Mouse (Mus musculus) brown adipose tissue, adult 24 weeks (tissue): ENCODE measurements at regions not wholly inside any gene's neighbourhood (a gene's known extent, or its start where the extent isn't known, plus 50 kb on each side); places are given as distances from the start of the nearest gene placed in this dataset.

Experiments used
- H3K27ac ChIP-seq: fragments of 200-500 bp; replicated peaks from 2 replicates; pipeline ENCODE4 v1.5.1; 2012; ENCODE audit warnings: low read depth, mild to moderate bottlenecking, low read length
- H3K4me1 ChIP-seq: fragments of 200-500 bp; 2 replicates; pipeline ENCODE4 v1.6.1; 2012; ENCODE audit warnings: low read length, mixed read lengths; ENCODE audit not compliant: control insufficient read depth, insufficient read depth, insufficient read length
- H3K4me3 ChIP-seq: fragments of 200-500 bp; 2 replicates; pipeline ENCODE4 v1.5.1; 2012; ENCODE audit warnings: low read depth, mild to moderate bottlenecking, low read length, moderate library complexity; ENCODE audit not compliant: insufficient read depth

DNA sequence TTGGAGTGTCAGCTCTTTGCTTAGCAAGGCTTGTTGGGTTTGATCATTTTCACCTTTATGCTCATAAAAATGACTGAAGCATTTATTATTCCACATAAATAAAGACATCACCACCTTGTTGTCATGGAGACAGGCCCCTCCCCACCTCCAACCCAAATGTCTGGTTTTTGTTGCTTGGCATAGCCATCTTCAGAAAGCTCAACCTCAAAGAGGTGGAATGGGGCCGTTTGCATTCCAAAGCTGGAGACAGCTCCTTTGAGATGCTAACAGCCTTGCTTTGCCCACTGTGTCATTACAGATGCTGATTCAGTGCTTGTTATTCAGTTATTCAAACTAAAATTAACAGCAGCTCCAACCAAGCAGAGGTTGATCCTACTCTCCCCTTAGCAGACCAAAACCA is 51.9 kb upstream of the Lgalsl start:
- Histone ChIP-seq H3K4me1 (no peaks in the 10 kb centered on the region), H3K4me3 (no peak overlapping the region), H3K27ac (no peak overlapping the region)

DNA sequence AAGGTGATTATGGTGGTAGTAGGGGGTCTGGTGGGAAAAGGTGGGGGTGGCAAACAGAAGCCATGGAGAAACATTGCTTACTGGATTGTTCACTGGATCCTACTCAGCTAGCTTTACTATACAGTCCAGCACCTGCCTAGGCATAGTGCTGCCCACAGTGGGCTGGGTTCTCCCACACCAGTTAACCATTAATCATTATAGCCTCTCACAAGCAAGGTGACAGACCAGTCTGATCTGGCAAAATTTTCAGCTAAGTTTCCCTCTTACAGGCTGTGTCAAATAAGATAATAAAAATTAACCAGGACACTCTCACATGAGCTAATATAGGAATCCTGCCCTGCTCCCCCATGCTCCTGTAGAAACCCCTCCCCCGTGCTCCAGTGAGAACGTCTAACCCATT is 53.1 kb upstream of the Lgalsl start:
- no peaks in the 10 kb centered on the region for H3K4me1 ChIP-seq
- H3K27ac ChIP-seq, result no peak overlapping the region
- H3K4me3 ChIP-seq, result no peak overlapping the region

DNA sequence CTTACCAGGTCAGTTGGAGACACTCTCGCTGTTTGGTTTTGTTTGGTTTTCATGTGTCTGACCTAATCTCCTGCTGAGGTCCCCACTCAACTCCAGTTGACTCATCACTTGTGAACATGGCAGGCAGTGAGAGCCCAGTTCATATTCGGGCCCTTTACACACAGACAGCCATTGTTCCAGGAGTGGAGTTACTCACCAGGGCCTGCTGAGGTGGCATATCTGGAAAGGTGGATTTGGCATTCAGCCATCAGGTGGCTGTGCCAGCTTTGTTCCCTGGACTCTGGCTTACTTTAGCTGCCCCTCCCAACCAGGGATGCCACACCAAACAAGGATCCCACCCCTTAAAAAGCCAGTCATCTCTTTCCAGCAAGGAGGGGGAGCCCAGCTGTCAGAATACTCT is 56.2 kb upstream of the Lgalsl start:
- Histone ChIP-seq H3K27ac (no peak overlapping the region), H3K4me1 (no peaks in the 10 kb centered on the region), H3K4me3 (no peak overlapping the region)

DNA sequence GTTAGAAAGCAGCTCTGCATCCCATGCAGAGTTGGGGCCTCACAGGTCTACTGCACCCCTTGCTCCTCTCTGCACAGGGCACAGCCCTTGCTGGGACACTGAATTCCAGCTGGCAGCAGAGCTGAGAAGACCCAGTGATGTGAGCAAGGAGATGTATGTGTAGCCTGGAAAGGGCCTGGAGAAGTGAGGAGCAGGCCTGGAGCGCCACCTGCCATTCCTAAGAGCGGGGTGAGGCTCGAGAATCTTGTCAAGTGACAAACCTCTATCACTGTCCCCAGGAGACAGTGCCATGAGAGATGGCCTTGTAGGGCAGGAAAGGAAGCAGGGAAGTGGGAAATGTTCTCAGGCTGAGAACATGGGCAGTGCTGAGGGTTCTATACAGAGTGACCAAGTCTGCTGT is 59.6 kb upstream of the Lgalsl start:
- Histone ChIP-seq H3K4me1 (no peaks in the 10 kb centered on the region), H3K4me3 (no peak overlapping the region), H3K27ac (no peak overlapping the region)

DNA sequence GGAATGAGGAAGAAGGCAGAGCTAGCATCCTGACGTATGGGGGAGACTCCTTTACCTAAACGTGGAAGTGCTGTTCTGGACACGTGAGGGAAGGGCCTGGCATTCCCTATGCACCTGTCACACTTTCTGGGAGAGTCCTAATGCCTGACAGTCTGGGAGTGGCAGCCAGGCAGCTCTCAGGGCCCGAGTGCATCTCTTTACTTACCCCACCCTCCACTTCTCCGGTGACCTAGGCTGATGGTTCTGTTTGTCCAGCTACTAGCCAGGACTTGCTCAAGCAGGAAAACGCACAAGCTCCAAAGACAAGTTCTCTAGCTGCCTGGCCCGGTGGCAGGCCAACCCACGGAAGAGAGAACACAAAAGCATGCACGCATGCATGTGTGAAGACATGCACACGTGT is 60.9 kb upstream of the Lgalsl start:
- Histone ChIP-seq H3K27ac (no peak overlapping the region), H3K4me3 (no peak overlapping the region), H3K4me1 (peaks cover 4% of the 10 kb centered on the region; the same call in 1 of the 2 replicates)

DNA sequence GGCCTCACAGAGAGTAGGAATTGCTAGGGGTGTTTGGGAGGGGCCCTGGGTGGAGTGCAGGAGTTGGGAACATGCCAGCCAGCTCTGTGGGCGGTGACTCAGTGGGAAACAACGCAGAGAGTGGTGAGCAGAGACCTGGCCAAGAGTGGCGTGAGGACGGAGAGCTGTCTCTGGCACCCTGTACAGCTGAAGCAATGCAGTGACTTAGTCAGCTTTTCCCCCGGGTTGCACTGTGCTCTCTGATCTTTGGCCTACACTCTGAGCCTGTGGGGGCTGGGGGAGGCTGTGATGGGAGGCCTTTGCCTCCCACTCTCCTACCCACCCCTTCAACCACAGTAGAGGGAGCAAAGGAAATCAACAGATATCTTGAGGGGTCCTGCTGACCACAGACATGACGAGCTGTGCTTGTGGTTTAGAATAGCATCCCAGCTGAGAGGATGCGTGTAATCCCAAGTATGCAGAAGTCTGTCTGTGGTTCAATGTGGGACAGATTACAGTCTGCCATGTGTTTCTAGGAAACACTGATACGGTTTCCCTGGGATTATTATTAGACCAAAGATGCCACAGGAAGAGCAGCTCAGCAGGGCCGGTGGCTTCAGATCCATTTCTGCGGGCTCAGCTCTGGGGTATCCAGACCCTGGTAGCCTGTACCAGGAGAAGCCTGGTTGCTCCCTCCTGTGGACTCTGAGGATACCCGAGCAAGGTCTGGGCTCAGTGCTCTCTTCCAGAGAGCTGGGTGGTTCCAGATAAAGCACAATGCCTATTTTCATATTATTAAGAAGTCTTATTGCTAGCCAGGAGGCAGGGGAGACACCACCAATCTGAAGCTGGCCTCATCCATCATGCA is 65.6 kb upstream of the Lgalsl start:
- Histone ChIP-seq H3K4me1 (peaks cover 18% of the 10 kb centered on the region), H3K4me3 (no peak overlapping the region), H3K27ac (peak overlapping the region; percentile 40)

DNA sequence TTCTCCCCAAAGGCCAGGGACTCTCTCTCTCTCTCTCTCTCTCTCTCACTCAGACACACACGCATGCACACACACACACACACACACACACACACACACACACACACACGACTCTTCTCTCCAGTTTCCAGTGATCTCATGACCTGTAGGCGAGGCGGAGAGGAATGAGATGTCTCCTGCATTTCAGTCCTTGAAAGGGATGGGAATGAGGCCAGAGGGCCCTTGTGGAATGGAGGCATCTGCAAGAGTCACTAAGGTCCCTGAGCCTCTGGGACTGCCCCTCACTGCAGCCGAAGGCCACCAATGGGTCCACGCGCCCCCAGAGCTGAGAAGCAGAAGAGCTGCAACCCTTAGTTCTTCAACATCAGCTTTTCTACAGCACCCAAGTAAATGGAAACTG is 66.6 kb upstream of the Lgalsl start:
- Histone ChIP-seq H3K4me3 (no peak overlapping the region), H3K27ac (peak overlapping the region; percentile 5; the same call in 1 of the 2 replicates), H3K4me1 (peaks cover 22% of the 10 kb centered on the region)

DNA sequence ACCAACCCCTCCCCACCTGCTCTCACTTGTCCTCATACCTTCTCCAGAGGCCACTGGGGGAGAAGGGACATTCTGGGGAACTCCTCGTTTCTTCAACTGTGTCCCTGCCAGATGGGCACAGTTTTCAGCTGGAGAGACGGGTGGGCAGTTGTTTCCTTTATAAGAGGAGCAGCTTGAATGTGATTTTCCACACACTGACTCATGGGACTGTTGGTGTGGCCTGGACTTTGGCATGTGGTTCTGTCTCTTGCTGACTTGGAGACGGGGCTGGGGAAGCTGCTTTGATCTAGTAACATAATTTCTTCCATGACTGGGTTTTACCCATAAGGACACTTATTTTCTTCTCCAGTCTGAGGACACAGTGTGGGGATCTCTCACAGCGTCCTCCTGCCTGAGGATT is 67.7 kb upstream of the Lgalsl start:
- peak overlapping the region; percentile 20 for H3K27ac ChIP-seq
- peaks cover 22% of the 10 kb centered on the region for H3K4me1 ChIP-seq
- no peak overlapping the region for H3K4me3 ChIP-seq

DNA sequence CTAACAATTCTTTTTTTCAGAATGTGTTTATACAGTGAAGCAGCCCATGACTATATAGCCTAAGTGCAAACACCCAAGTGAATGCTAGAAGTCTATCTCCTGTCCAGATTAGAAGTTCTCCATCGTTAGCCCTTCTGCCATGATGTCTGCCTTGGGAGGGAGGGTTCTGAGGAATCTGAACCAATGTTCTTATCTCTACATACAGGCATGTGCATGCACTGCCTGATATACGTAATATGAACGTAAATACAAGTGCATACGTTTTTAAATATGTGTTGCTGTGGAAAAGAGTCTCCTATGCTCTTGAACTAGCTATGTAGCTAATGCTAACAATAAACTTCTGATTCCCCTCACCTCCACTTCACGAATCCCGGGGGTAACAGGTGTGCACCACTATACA is 68.9 kb upstream of the Lgalsl start:
- Histone ChIP-seq H3K4me3 (no peak overlapping the region), H3K4me1 (peaks cover 22% of the 10 kb centered on the region), H3K27ac (no peak overlapping the region)

DNA sequence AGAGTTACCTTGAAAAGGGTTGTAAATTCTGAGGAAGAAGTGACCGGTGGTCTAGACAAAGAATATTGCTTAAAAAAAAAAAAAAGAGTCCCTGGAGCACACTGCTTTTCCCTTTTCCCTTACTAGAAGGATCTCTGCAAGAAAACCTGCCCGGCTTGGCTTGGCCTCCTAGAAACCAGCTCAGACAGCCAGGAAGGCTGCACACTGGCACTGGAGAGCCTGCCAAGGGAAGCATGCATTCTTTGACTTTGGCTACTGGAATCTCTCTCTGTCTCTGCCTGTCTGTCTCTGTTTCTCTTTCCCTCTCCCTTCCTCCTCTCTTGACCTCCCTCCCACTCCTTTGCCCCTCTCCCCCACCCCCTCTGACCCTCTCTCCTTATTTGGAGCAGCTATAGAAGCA is 71.1 kb upstream of the Lgalsl start:
- Histone ChIP-seq H3K4me1 (peaks cover 17% of the 10 kb centered on the region), H3K4me3 (no peak overlapping the region), H3K27ac (no peak overlapping the region)

DNA sequence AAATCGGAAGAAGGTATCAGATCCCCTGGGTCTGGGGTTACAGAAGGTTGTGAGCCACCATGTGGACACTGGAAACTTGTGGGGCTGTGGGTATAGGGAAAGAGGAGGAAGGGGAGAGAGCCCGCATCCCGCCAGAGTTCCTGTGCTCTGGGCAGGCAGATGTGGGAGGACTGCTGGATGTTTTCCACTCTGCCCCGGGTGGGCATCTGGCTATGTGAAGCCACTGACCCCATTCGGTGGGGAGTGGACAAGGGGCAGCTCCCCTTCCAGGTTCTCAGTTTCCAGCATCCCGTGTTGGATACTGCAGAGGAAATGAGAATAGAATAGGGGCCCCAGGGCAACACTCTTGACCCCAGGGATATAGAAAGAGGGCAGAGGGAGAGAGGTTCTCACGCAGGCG is 72.1 kb upstream of the Lgalsl start:
- no peak overlapping the region for H3K27ac ChIP-seq
- H3K4me3 ChIP-seq, result no peak overlapping the region
- H3K4me1 ChIP-seq, result peaks cover 17% of the 10 kb centered on the region

DNA sequence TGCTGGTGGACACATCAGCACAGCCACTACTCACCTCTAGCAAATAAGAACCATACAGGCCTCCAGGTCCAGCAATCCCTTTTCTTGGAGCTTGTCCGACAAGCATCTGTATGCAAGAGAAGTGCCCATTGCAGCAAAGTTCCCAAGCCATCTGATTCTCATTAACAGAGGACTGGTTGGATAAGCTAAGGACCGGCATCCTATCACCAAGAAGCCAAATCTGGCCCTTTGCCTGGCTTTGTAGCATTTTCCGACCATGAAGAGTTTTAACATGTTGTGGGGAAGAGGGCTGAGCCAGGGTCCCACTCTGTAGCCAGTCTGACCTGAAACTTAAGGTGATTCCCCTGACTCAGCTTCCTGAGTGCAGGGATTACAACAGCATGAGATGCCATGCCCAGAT is 77.1 kb upstream of the Lgalsl start:
- H3K27ac ChIP-seq, result no peak overlapping the region
- H3K4me1 ChIP-seq, result no peaks in the 10 kb centered on the region
- H3K4me3 ChIP-seq, result no peak overlapping the region

DNA sequence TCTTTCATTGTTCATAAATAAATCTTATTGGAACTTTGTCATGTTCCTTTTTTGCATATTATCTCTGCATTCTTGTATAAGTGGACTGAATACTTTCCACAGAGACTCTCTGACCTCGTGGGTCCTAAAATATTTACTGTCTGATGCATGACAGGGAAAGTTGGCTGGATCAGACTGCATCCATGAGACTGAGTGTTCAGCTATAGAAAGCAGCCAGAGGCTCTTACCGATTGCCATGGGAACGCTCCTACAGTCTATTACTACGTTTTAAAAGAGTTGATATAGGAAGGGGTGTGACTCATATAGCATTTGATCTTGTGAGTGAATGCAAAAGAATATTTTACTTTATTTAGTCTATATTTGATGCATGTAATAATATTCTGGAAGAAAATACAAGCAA is 77.6 kb upstream of the Lgalsl start:
- no peak overlapping the region for H3K4me3 ChIP-seq
- no peak overlapping the region for H3K27ac ChIP-seq
- no peaks in the 10 kb centered on the region for H3K4me1 ChIP-seq

DNA sequence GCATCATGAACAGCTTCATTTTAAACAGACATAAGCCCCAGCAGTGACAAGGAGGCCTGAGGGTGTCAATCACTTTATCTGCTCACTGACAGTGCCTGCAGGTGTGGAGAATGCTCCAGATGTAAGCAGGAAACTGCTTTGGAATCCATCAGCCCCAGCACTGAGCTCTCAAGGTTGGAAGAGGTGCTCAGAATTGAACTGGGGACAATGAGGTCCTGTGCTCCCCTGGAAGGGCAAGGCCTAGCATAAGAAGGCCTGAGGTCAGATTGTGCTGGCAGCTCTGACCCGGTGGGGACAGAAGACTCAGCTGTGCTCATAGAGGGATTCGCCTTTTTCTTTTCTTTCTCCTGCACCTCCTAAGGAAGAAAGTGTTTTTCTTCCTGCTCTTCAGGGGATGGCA is 82.2 kb upstream of the Lgalsl start:
- 0 out of 2 replicates have a peak, but pooled peaks cover 4% of the 10 kb centered on the region for H3K4me1 ChIP-seq
- no peak overlapping the region for H3K4me3 ChIP-seq
- H3K27ac ChIP-seq, result no peak overlapping the region

DNA sequence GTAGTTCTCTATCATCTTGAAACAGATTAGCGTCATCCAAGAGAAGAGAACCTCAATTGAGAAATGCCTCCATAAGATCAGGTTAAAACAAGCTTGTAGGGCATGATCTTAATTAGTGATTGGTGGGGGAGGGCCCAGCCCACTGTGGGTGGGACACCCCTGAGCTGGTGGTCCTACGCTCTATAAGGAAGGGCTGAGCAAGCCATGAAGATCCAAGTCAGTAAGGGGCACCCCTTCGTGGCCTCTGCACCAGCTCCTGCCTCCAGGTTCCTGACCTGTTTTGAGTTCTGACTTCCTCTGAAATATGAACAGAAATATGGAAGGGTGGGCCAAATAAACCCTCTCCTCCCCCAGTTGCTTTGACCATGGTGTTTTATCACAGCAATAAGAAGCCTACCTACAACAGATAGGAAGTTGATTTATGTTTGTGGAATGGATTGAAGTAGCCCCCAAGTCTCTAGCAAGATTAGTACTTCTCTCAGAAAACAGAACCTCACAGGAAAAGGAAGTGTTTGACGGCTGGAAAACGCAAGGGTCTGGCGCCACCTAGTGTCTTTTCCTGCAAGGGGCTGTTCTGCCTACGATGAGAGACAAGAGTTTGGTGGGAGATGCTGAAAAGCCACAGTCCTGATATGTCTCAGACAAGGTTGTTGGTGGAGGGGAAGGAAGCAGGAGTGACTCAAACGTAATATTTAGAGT is 82.9 kb upstream of the Lgalsl start:
- H3K4me1 ChIP-seq, result 0 out of 2 replicates have a peak, but pooled peaks cover 4% of the 10 kb centered on the region
- H3K27ac ChIP-seq, result 0 out of 2 replicates have a peak overlapping the region, but pooled peaks have one; percentile 74
- H3K4me3 ChIP-seq, result no peak overlapping the region
